Mouse (Mus musculus) frontal cortex, adult 2 months (tissue): ENCODE measurements around the gene Pafah1b3. TPM values are rescaled to one million over a fixed set of nuclear protein-coding genes. Genes with fewer than 3 reads are reported as not detected.

Source experiments
- DNase-seq, 2 experiments: peaks; one replicate each; pipeline ENCODE4 v3.0.0; 2022; ENCODE audit warnings: low spot score in 1 of 2; ENCODE audit errors: extremely low spot score in 1 of 2
- polyA plus RNA-seq: library from polyadenylated mRNA; depleted of rRNA; stranded (reverse); fragments of >200 nt; gene quantifications from 2 replicates; pipeline ENCODE4 v1.2.3, GENCODE M21; 2012

The Pafah1b3 gene
- polyA plus RNA-seq, 1 experiment = 43.0 TPM

DNA sequence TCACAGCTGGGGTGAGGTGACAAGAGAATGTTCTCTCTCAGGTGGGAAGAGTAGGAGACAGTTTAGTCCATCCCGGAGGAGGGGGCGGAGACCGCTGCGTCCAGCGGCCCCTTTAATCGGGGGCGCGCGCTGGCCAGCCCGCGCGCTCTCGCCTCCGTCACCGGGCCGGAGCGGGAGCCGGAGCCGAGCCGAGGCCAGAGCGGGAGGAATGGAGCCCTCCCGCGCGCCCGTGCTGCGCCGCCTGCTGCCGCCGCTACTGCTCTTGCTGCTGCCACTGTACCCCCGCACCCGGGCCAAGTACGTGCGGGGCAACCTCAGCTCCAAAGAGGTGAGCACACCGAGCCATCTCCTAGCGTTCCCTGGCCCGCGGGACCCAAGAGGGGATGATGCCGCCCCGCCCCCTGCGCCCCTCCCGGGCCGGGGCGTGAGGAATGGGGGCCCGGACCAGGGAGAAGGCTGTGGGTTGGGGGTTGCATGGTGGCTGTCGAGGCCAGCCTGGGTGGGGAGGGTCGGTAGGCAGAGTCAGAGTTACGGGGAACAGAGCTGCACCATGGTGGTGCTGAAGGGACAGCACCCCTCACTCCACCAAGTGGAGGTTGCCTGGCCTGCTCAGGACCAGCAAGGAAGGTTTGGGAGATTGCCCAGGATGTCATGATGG, 8.3 kb upstream of the Pafah1b3 start, which contains the start of gene Tmem145:
Gene Tmem145 (plus strand): TSS at position 151 of the 658 bp plus-strand sequence.
- DNase-seq = peak in 1 of 2 experiments; percentile 40

DNA sequence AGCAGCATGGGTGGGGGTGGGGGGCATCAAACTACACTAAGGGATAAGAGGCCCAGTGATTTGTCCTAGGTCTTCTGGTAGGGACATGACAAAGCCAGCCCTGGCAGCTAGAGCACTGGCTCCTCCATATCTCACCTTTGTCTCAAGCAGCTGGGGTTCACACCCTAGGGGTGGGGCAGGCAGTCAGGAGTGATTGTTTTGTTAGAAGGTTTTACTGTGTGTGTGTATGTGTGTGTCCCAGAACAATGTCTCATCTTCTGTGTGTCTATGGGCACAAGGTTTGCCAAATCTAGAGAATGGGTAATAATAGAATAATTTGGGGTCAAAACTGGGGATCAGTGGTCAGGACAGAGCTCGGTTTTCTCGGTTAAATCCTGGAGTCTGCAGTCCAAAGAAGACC, 7.7 kb upstream of the Pafah1b3 start:
- no peak for DNase-seq

GRCm38 (mm10) chr7:25303685-25304006, 5.9 kb upstream of the Pafah1b3 start:
- no peak for DNase-seq

- DNase-seq = no peak
These were observed 5.4 kb upstream of the Pafah1b3 start for GRCm38 (mm10) chr7:25303003-25303684.

GRCm38 (mm10) chr7:25301063-25301462, 3.3 kb upstream of the Pafah1b3 start, which contains the start of gene Prr19:
Gene Prr19 (plus strand): TSS chr7:25301411.
- no peak for DNase-seq

DNA sequence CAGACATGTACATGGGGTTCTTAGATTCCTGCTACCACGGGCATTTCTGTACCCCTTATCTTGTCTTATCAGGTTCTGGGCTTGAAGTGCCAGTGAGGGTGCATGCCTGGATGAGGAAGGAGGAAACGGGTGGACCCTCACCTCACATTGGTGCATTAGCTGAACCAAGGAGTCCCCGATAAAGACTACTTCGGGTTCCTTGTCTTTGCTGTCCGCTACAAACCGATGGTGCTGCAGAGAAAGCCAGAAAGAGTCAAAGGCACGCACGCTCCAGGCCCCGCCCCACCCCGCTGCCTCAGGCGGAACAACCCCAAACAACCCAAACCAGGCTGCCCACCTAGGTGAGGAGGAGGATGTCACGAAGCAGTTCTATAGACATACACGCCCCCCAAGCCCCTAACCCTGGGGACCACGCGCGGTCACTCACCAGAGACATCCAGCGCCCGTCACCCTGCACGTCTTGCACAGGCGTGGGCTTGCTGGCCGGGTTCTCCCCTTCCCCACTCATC, 787 bp downstream of the Pafah1b3 start:
- no peak for DNase-seq

DNA sequence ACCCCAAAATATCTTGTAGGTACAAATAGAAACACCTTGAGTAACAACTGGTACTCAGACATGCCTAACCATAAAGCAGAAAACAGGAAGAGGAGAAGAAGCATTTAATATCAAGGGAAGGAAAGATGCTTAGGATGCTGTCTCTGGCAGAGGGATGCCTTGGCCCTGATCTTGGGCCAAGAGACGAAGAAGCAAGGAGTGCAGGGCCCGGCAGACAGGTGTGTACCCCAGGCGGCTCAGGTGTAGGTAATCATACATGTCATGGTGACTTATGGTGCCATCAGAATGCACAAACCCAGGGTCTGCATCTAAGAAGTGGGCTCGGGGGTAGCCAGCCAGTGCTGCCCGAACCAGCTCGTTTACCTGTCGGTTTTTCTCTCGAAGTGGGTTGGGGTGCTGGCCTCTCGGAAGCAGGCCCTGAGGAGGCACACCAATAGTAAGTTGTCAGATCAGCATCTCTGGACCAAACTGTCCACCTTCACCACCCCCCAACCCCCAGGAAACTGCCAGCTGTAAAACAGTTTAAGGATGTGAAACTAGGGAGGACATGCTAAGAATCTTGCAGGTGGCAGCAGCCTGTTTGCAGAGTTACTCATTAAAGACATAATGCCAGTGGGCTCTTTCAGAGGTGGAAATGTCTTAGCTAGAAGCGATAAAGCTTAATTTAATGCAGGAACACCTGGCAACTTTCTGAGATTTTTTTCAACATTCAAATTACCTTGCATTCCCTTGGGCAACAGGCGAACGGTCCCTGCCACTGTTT, 2.6 kb downstream of the Pafah1b3 start:
- no peak for DNase-seq

GRCm38 (mm10) chr7:25294495-25294894, 3.3 kb downstream of the Pafah1b3 start:
- DNase-seq = no peak

DNA sequence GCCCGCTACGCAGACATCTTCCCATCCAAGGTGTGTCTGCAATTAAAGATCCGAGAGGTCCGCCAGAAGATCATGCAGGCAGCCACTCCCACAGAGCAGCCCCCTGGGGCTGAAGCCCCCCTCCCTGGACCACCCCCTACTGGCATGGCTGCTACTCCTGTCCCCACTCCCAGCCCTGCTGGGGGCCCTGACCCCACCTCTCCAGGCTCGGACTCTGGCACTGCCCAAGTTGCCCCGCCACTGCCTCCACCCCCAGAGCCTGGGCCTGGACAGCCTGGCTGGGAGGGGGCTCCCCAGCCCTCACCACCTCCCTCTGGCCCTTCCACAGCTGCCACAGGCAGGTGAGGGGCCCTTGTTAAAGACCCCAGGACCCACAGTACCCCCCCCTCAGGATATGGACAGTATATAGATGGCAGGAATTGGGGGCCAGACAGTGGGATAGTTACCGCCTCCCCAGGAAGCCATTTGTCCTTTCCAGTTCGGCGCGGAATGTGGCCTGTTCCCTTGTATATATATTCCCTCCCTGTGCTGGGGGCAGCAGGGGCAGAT, 4.5 kb downstream of the Pafah1b3 start:
- no peak for DNase-seq

DNA sequence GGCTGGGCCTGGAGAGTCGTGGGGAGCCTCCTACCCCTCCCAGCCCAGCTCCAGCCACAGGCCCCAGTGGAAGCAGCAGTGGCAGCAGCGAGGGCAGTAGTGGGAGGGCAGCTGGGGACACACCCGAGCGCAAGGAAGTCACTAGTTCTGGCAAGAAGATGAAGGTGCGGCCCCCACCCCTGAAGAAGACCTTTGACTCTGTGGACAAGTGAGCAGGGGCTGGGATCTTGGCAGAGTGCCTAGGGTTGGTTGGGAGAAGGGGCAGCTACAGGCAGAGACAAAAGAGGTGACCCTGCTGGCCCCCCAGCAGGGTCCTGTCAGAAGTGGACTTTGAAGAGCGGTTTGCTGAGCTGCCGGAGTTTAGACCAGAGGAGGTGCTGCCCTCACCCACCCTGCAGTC, 5.7 kb downstream of the Pafah1b3 start:
- no peak for DNase-seq

DNA sequence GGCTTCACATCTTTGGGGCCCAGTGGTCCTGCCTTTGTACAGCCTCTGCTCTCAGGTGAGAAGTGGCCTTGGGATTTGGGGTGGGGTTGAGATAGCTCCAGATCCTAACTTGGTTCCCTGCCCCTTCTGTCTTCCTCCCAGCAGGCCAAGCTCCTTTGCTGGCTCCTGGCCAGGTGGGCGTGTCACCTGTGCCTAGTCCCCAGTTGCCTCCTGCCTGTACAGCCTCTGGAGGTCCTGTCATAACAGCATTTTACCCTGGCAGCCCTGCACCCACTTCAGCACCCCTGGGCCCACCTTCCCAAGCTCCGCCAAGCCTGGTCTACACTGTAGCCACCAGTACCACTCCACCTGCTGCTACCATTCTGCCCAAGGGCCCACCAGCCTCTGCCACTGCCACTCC, 6.9 kb downstream of the Pafah1b3 start:
- DNase-seq = no peak

- no peak for DNase-seq
These were observed 7.3 kb downstream of the Pafah1b3 start for GRCm38 (mm10) chr7:25290463-25290862.

DNA sequence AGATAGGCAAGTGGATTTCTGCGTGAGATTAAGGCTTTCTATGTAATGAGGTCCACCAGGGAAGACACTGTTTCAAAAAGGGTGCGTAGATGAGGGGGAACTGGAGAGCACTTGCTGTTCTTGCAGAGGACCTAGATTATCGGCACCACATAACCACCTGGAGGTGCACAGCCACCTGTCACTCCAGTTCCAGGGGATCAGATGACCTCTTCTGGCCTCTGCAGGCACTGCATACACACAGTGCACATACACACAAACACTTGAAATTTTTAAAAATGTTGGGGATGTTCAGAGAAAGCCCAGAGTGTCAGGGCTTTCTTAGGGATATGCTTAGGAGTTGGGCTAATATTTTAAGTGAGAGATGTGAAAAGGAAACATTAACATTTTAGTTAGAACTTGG, 7.9 kb downstream of the Pafah1b3 start:
- DNase-seq = no peak

- DNase-seq = no peak
These were observed 9.1 kb downstream of the Pafah1b3 start for GRCm38 (mm10) chr7:25288721-25289120.

DNA sequence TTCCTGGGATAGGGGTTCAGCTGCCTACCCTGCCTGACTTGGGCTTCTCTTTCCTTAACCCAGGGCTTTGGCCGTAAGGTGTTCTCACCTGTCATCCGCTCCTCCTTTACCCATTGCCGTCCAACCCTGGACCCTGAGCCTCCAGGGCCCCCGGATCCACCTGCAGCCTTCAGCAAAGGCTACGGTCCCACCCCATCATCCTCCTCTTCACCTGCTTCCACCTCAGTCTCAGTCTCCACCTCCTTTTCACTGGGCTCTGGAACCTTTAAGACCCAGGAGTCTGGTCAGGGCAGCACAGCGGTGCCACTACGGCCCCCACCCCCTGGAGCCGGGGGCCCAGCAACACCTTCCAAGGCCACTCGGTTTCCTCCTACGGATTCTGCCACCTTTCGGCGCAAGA, 9.8 kb downstream of the Pafah1b3 start:
- no peak for DNase-seq

DNA sequence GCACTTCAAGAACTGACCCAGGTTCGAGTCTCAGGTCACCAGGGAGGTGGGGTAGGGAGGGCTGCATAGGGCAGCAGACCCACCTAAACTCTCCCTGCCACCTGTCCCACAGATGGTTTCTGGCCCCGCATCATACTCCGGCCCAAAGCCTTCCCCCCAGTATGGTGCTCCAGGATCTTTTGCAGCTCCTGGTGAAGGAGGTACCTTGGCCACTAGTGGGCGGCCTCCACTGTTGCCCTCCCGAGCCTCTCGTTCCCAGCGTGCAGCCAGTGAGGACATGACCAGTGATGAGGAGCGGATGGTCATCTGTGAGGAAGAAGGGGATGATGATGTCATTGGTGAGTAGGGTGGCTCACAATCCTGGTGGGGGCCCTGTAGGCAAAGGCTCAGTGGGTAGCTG, 10.8 kb downstream of the Pafah1b3 start:
- DNase-seq = no peak

- no peak for DNase-seq
These were observed 12.1 kb downstream of the Pafah1b3 start for GRCm38 (mm10) chr7:25285511-25286238.

DNA sequence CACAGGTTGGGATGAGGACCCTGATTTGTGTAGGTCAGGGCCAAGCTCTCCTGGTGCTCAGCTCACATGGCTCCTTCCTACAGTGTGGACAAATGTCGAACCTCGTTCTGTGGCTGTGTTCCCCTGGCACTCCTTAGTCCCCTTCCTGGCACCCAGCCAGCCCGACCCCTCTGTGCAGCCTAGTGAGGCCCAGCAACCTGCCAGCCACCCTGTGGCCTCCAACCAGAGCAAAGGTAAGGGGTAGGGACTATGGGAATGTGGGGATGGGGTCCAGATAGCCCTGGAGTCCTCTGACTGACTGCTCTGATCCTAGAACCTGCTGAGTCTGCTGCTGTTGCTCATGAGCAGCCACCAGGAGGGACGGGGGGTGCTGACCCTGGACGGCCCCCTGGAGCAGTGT, 13.0 kb downstream of the Pafah1b3 start:
- no peak for DNase-seq

- no peak for DNase-seq
These were observed 13.6 kb downstream of the Pafah1b3 start for GRCm38 (mm10) chr7:25284171-25284570.

- no peak for DNase-seq
These were observed 14.1 kb downstream of the Pafah1b3 start for GRCm38 (mm10) chr7:25283637-25284036.
